Mouse (Mus musculus) liver, embryonic 14.5 days (tissue): Measurements from ENCODE around the gene Syngr4. TPM values are rescaled to one million over a fixed set of nuclear protein-coding genes. Genes with fewer than 3 reads are reported as not detected.
"Not testable (repeated sequence)": the region's sequence is repeated elsewhere in the genome, so short reads cannot be mapped to it uniquely, and the experiment has no call there.

Experiments
- ATAC-seq: fragments of 200-750 bp; cut with Nextera tagmentation; 2 replicates; pipeline ENCODE4 v1.8.0; 2017; ENCODE audit warnings: moderate number of reproducible peaks, mild to moderate bottlenecking, moderate library complexity; ENCODE audit not compliant: insufficient read depth
- DNase-seq, 3 experiments: peaks; one replicate each; pipeline ENCODE4 v3.0.0-alpha.2; 2012 to 2013; ENCODE audit warnings: low read depth in 3 of 3, low spot score in 3 of 3
- H3K27ac ChIP-seq: fragments of 300-500 bp; sonication (generic); 2 replicates; pipeline ENCODE4 v1.5.1; 2014; ENCODE audit warnings: moderate library complexity, mild to moderate bottlenecking, control low read depth, inconsistent platforms
- H3K27me3 ChIP-seq: fragments of 300-500 bp; sonication (generic); 2 replicates; pipeline ENCODE4 v1.6.1; 2014; ENCODE audit warnings: mild to moderate bottlenecking, low read length, moderate library complexity; ENCODE audit not compliant: control insufficient read depth, insufficient read depth
- H3K36me3 ChIP-seq: fragments of 300-500 bp; sonication (generic); replicated peaks from 2 replicates; pipeline ENCODE4 v1.6.1; 2014; ENCODE audit warnings: low read depth; ENCODE audit not compliant: control insufficient read depth, insufficient read depth
- H3K4me1 ChIP-seq, 2 experiments: fragments of 200-500 bp in 1 of 2; fragments of 300-500 bp in 1 of 2; sonication (generic) in 1 of 2; replicated peaks; 2 replicates each; pipeline ENCODE4 v1.6.1; 2012 to 2014; ENCODE audit warnings: antibody characterized with exemption in 1 of 2, inconsistent platforms in 1 of 2, low read length in 1 of 2; ENCODE audit not compliant: control insufficient read depth in 2 of 2, insufficient read depth in 2 of 2
- H3K4me2 ChIP-seq: fragments of 300-500 bp; sonication (generic); 2 replicates; pipeline ENCODE4 v1.6.1; 2014; ENCODE audit warnings: low read depth, mild to moderate bottlenecking, control low read depth, moderate library complexity
- H3K4me3 ChIP-seq, 2 experiments: fragments of 200-500 bp in 1 of 2; fragments of 300-500 bp in 1 of 2; sonication (generic) in 1 of 2; 2 replicates each; pipeline ENCODE4 v1.5.1; 2012 to 2014; ENCODE audit warnings: low read depth in 2 of 2, low read length in 2 of 2, mild to moderate bottlenecking in 2 of 2, control low read depth in 1 of 2, inconsistent platforms in 1 of 2, moderate library complexity in 1 of 2; ENCODE audit not compliant: insufficient read depth in 1 of 2
- H3K9ac ChIP-seq: fragments of 300-500 bp; sonication (generic); replicated peaks from 2 replicates; pipeline ENCODE4 v1.6.1; 2014; ENCODE audit warnings: mild to moderate bottlenecking, control low read depth, moderate library complexity
- H3K9me3 ChIP-seq: fragments of 300-500 bp; sonication (generic); 2 replicates; pipeline ENCODE4 v1.6.1; 2016; ENCODE audit warnings: low read length, mixed read lengths; ENCODE audit not compliant: control insufficient read depth
- CTCF ChIP-seq: IDR thresholded peaks from 2 replicates; pipeline ENCODE4 v1.5.1; 2016; ENCODE audit warnings: antibody characterized with exemption, low read depth, control low read depth
- EP300 ChIP-seq: IDR thresholded peaks from 2 replicates; pipeline ENCODE4 v1.6.1; 2016; ENCODE audit warnings: antibody characterized with exemption, low read depth
- WGBS: fragments of 180-500 bp; shearing (Covaris S2); extraction: QIAGEN DNeasy Blood & Tissue Kit; methylation state at CpG from one replicate; pipeline ENCODE4 v1.1.7; 2014; ENCODE audit not compliant: insufficient replicate concordance; 5-methylcytosine and 5-hydroxymethylcytosine counted together
- polyA plus RNA-seq, 2 experiments: library from polyadenylated mRNA; depleted of rRNA in 1 of 2; stranded (reverse) in 1 of 2; unstranded in 1 of 2; fragments of >200 nt; fragmentation: Nextera tagmentation in 1 of 2; extraction: Ambion mirVana in 1 of 2; gene quantifications; 2 replicates each; pipeline versions ENCODE4 v1.2.1 to v1.2.3; 2012 to 2014

The Syngr4 gene
- polyA plus RNA-seq (2012; rRNA removed) (0.86 and 1.2 TPM in 2 replicates), polyA plus RNA-seq (2014; fragmentation: Nextera tagmentation; extraction: Ambion mirVana) (1.2 and 1.3 TPM in 2 replicates)

GRCm38 (mm10) chr7:45896517-45897257 lies at the start of gene Syngr4, which contains the start of gene Tmem143:
Gene Syngr4 (minus strand): TSS chr7:45896714.
Gene Tmem143 (plus strand): TSS chr7:45896941.
- WGBS, result under 1% methylated on average over 40 of the region's 40 CpGs
- H3K4me2 ChIP-seq, result peak within 1 kb of the TSS; percentile 94
- no peaks in the 10 kb centered on the region for H3K9me3 ChIP-seq
- peak; percentile 84 for ATAC-seq
- peaks cover 11 to 17% of the 10 kb centered on the region in 2 experiments for H3K4me1 ChIP-seq
- H3K9ac ChIP-seq, result peak within 1 kb of the TSS; percentile 61
- peak within 1 kb of the TSS; percentile 67 for H3K27ac ChIP-seq
- peak within 1 kb of the TSS; percentile 54 to 79 for H3K4me3 ChIP-seq
- TF ChIP-seq CTCF (no peak), EP300 (no peak)
- H3K27me3 ChIP-seq, result no peaks in the 10 kb centered on the region
- no peaks in the 10 kb centered on the region for H3K36me3 ChIP-seq
- peak; percentile 92 to 97 (median 94) for DNase-seq

GRCm38 (mm10) chr7:45943280-45943679 lies 46.8 kb upstream of the Syngr4 start:
- H3K4me1 ChIP-seq, H3K9ac ChIP-seq, ATAC-seq, H3K4me3 ChIP-seq, H3K36me3 ChIP-seq, DNase-seq, H3K4me2 ChIP-seq, H3K27ac ChIP-seq, H3K27me3 ChIP-seq, H3K9me3 ChIP-seq: not testable (repeated sequence)
- WGBS, result 25% methylated on average over 1 of the region's 1 CpGs
- peak; percentile 54 for TF ChIP-seq CTCF

- no peaks in the 10 kb centered on the region for H3K9me3 ChIP-seq
- H3K4me2 ChIP-seq, result no peak overlapping the region
- H3K27me3 ChIP-seq, result no peaks in the 10 kb centered on the region
- no peak for ATAC-seq
- no peaks in the 10 kb centered on the region for H3K36me3 ChIP-seq
- WGBS, result 62% methylated on average over 9 of the region's 9 CpGs
- no peaks in the 10 kb centered on the region for H3K4me1 ChIP-seq
- TF ChIP-seq CTCF (no peak), EP300 (no peak)
- H3K9ac ChIP-seq, result no peak overlapping the region
- no peak overlapping the region for H3K27ac ChIP-seq
- H3K4me3 ChIP-seq, result no peak overlapping the region
- no peak for DNase-seq
Observed at GRCm38 (mm10) chr7:45941986-45942385, 45.5 kb upstream of the Syngr4 start.

- TF ChIP-seq CTCF (no peak), EP300 (no peak)
- WGBS, result 38% methylated on average over 2 of the region's 2 CpGs
- no peak overlapping the region for H3K4me3 ChIP-seq
- no peak overlapping the region for H3K9ac ChIP-seq
- H3K4me1 ChIP-seq, result no peaks in the 10 kb centered on the region
- H3K27ac ChIP-seq, result no peak overlapping the region
- no peaks in the 10 kb centered on the region for H3K27me3 ChIP-seq
- no peaks in the 10 kb centered on the region for H3K9me3 ChIP-seq
- no peaks in the 10 kb centered on the region for H3K36me3 ChIP-seq
- no peak for DNase-seq
- H3K4me2 ChIP-seq, result no peak overlapping the region
- no peak for ATAC-seq
Observed at GRCm38 (mm10) chr7:45939836-45940235, 43.3 kb upstream of the Syngr4 start.

GRCm38 (mm10) chr7:45935114-45935513 lies 38.6 kb upstream of the Syngr4 start:
- Histone ChIP-seq H3K27ac (no peak overlapping the region), H3K9me3 (no peaks in the 10 kb centered on the region), H3K4me1 (no peaks in the 10 kb centered on the region), H3K9ac (no peak overlapping the region), H3K36me3 (no peaks in the 10 kb centered on the region), H3K4me3 (no peak overlapping the region), H3K4me2 (no peak overlapping the region), H3K27me3 (no peaks in the 10 kb centered on the region)
- 16% methylated on average over 7 of the region's 7 CpGs for WGBS
- no peak for DNase-seq
- ATAC-seq, result no peak
- TF ChIP-seq EP300 (no peak), CTCF (peak; percentile 88)

- DNase-seq, H3K9ac ChIP-seq, H3K27ac ChIP-seq, ATAC-seq, H3K4me3 ChIP-seq, H3K9me3 ChIP-seq, H3K4me2 ChIP-seq, H3K4me1 ChIP-seq, H3K36me3 ChIP-seq, H3K27me3 ChIP-seq: not testable (repeated sequence)
- WGBS, result 76% methylated on average over 12 of the region's 12 CpGs
Observed at GRCm38 (mm10) chr7:45933766-45934165, 37.3 kb upstream of the Syngr4 start.
